Mouse (Mus musculus): ENCODE measurements around the gene Arhgap15. TPM values are rescaled to one million over a fixed set of nuclear protein-coding genes. Genes with fewer than 3 reads are reported as not detected.

Gene Arhgap15
- polyA plus RNA-seq, 1 experiment = 1.7 TPM

DNA sequence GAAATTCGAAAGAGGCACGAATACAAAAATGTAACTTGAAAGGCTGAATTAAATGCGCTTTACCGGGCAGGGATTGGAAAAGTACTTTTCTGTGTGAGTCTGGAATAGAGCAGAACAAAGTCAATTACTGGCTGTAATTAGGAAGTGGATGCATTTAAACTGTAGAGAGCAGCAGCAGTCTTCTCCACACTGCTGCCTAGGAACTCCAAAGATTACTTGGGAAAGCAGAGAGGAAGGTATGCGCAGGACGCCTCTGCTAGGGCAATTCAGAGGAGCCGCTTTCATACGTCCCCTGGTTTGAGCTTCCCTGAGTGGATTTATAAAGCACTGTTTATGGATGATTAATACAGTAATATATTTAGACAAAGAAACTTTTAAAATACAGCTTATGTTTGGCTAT, 312.1 kb downstream of the Arhgap15 start:
- no peak overlapping the region for H3K4me3 ChIP-seq (ENCODE audit: insufficient read depth, low read depth, low read length)
- H3K36me3 ChIP-seq (ENCODE audit: control insufficient read depth, insufficient read depth, low read length) = no peaks in the 10 kb centered on the region
- TF ChIP-seq POLR2A (IDR thresholded peaks at IDR 0.05; ENCODE audit: low read depth, low read length) (no peak), CTCF (conservative IDR thresholded peaks at IDR 0.05; ENCODE audit: insufficient read depth, insufficient read length, low read depth, low read length) (no peak)
- WGBS = 63% methylated on average over 8 of the region's 8 CpGs
- H3K27ac ChIP-seq (ENCODE audit: insufficient read depth, low read depth, low read length) = no peak overlapping the region
- peak; percentile 28 for DNase-seq
- no peaks in the 10 kb centered on the region; the same call in 1 of the 2 replicates for H3K27me3 ChIP-seq (replicated peaks; ENCODE audit: control insufficient read depth, insufficient read depth, low read length)
- H3K4me1 ChIP-seq (ENCODE audit: control insufficient read depth, insufficient read depth, low read length) = 0 out of 2 replicates have a peak, but pooled peaks cover 2% of the 10 kb centered on the region

DNA sequence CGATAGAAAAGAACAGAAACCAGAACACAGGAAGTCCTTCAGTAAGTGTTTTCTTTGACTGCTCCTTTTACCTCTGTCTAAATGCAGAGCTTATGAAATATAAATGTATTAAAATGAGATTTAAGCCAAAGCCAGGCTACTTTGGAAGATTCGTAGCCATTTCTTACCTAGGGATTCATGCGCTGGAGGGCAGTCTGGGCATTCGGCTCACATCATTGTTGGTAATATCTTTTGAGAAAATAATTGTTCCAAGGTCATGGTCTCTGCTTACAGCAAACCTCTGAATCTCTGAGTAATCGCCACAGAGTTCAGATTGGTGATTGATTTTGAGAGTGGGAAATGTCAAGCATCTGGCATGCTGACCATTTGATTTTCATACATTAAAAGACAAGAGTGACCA, 316.4 kb downstream of the Arhgap15 start:
- Histone ChIP-seq H3K4me1 (ENCODE audit: control insufficient read depth, insufficient read depth, low read length) (no peaks in the 10 kb centered on the region), H3K36me3 (ENCODE audit: control insufficient read depth, insufficient read depth, low read length) (no peaks in the 10 kb centered on the region), H3K4me3 (ENCODE audit: insufficient read depth, low read depth, low read length) (no peak overlapping the region), H3K27me3 (replicated peaks; ENCODE audit: control insufficient read depth, insufficient read depth, low read length) (no peaks in the 10 kb centered on the region), H3K27ac (ENCODE audit: insufficient read depth, low read depth, low read length) (no peak overlapping the region)
- DNase-seq = no peak
- TF ChIP-seq CTCF (conservative IDR thresholded peaks at IDR 0.05; ENCODE audit: insufficient read depth, insufficient read length, low read depth, low read length) (no peak), POLR2A (IDR thresholded peaks at IDR 0.05; ENCODE audit: low read depth, low read length) (no peak)
- WGBS = 84% methylated on average over 5 of the region's 5 CpGs

DNA sequence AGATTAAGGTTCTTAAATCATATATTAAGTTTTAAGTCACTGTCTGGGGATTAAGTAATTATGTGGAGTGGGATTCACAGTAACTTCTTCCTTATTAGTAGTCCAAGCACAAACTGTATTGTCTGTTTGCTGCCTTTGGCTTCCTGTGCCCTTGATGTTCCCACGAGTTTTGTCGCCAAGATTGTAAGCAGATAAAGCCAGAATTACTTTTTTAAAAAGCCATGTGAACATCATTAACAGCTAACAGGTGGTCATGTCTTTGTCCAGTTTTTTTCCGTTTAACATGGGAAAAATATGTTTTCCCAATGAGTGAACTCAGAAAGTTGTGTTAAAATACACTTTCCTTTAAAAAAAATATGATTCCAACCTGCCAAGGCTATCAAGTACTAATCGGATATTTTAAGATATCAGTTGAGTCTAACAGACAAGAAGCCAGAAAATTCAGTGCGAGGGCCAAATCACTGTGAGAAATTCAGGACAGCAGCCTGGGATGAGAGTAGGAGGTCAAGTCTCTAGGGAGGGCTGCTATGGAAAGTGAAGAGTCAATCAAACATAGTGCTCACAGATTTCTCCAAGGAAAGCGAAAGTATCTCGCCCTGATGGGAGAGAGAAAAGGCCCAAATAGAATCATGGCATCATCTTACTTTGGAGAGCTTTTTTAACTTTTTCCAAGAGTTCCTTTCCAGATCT, 319.7 kb downstream of the Arhgap15 start:
- Histone ChIP-seq H3K27ac (ENCODE audit: insufficient read depth, low read depth, low read length) (no peak overlapping the region), H3K36me3 (ENCODE audit: control insufficient read depth, insufficient read depth, low read length) (no peaks in the 10 kb centered on the region), H3K4me3 (ENCODE audit: insufficient read depth, low read depth, low read length) (no peak overlapping the region), H3K27me3 (replicated peaks; ENCODE audit: control insufficient read depth, insufficient read depth, low read length) (no peaks in the 10 kb centered on the region), H3K4me1 (ENCODE audit: control insufficient read depth, insufficient read depth, low read length) (no peaks in the 10 kb centered on the region)
- WGBS = 74% methylated on average over 7 of the region's 7 CpGs
- TF ChIP-seq POLR2A (IDR thresholded peaks at IDR 0.05; ENCODE audit: low read depth, low read length) = no peak
- no peak for TF ChIP-seq CTCF (conservative IDR thresholded peaks at IDR 0.05; ENCODE audit: insufficient read depth, insufficient read length, low read depth, low read length)
- peak; percentile 39 for DNase-seq

DNA sequence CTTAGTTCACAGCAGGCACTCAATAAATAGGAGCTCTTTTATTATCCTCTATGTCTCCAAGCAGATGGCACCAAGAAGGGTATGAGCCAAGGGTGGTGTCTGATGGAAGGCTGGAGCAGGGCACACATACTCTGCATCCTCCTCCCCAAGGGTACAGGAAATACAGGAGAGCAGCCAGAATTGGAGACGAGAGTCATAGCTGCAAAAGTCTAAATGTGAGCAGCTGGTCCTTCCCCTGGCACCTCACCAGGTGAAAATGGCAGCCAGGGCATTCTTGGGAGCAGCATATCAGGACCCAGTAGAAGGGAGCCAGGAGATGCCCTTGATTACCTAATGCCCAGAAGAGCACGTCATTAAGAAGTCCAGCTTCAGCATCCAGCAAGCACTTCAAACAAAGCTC, 320.3 kb downstream of the Arhgap15 start:
- TF ChIP-seq CTCF (conservative IDR thresholded peaks at IDR 0.05; ENCODE audit: insufficient read depth, insufficient read length, low read depth, low read length) (no peak), POLR2A (IDR thresholded peaks at IDR 0.05; ENCODE audit: low read depth, low read length) (no peak)
- Histone ChIP-seq H3K36me3 (ENCODE audit: control insufficient read depth, insufficient read depth, low read length) (no peaks in the 10 kb centered on the region), H3K4me1 (ENCODE audit: control insufficient read depth, insufficient read depth, low read length) (no peaks in the 10 kb centered on the region; the same call in 1 of the 2 replicates), H3K27me3 (replicated peaks; ENCODE audit: control insufficient read depth, insufficient read depth, low read length) (no peaks in the 10 kb centered on the region), H3K27ac (ENCODE audit: insufficient read depth, low read depth, low read length) (no peak overlapping the region), H3K4me3 (ENCODE audit: insufficient read depth, low read depth, low read length) (no peak overlapping the region)
- WGBS = 87% methylated on average over 2 of the region's 2 CpGs
- DNase-seq = no peak

DNA sequence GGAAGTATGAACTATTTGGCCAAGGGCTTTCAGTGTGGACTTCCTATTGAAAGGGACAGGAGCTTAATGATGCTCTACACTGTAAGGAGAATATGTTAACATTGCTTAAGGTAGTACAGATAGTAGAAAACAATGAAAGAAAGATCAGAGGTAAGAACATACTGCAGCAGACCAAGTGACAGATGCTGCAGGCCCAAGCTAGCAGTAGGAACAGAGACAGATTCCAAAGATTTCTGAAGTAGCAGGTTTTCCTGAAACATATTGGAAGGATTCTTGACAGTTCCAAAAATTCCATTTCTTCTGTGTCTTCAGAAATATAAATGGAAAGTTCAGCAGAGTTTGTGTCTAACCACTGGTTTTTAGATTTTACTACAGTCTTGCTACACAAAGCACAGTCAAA, 327.9 kb downstream of the Arhgap15 start:
- DNase-seq = no peak
- Histone ChIP-seq H3K27ac (ENCODE audit: insufficient read depth, low read depth, low read length) (no peak overlapping the region), H3K27me3 (replicated peaks; ENCODE audit: control insufficient read depth, insufficient read depth, low read length) (no peaks in the 10 kb centered on the region), H3K4me3 (ENCODE audit: insufficient read depth, low read depth, low read length) (no peak overlapping the region), H3K4me1 (ENCODE audit: control insufficient read depth, insufficient read depth, low read length) (no peaks in the 10 kb centered on the region; the same call in 1 of the 2 replicates), H3K36me3 (ENCODE audit: control insufficient read depth, insufficient read depth, low read length) (no peaks in the 10 kb centered on the region)
- TF ChIP-seq CTCF (conservative IDR thresholded peaks at IDR 0.05; ENCODE audit: insufficient read depth, insufficient read length, low read depth, low read length) = no peak
- TF ChIP-seq POLR2A (IDR thresholded peaks at IDR 0.05; ENCODE audit: low read depth, low read length) = no peak

DNA sequence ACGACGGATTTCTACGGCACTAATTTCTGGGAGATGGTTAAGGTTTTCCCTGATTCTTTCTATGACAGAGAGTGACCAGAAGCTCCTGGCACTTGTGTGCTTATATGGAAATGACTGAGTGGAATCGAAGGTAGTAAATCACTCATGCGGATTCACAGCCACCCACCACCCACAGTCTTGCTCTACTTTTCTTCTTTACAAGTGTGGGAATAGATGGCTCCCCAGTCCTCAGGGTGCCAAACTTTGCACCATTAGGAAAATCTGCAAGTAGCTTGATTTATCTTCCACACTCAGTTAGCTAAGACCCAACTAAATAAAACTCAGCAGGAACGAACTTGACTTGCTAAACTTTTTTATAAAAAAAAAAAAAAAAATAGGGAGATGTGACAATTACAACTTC, 331.9 kb downstream of the Arhgap15 start:
- 68% methylated on average over 6 of the region's 6 CpGs for WGBS
- Histone ChIP-seq H3K27ac (ENCODE audit: insufficient read depth, low read depth, low read length) (no peak overlapping the region), H3K36me3 (ENCODE audit: control insufficient read depth, insufficient read depth, low read length) (no peaks in the 10 kb centered on the region), H3K4me1 (ENCODE audit: control insufficient read depth, insufficient read depth, low read length) (no peaks in the 10 kb centered on the region), H3K4me3 (ENCODE audit: insufficient read depth, low read depth, low read length) (no peak overlapping the region), H3K27me3 (replicated peaks; ENCODE audit: control insufficient read depth, insufficient read depth, low read length) (no peaks in the 10 kb centered on the region)
- TF ChIP-seq POLR2A (IDR thresholded peaks at IDR 0.05; ENCODE audit: low read depth, low read length) = no peak
- TF ChIP-seq CTCF (conservative IDR thresholded peaks at IDR 0.05; ENCODE audit: insufficient read depth, insufficient read length, low read depth, low read length) = no peak
- no peak for DNase-seq

DNA sequence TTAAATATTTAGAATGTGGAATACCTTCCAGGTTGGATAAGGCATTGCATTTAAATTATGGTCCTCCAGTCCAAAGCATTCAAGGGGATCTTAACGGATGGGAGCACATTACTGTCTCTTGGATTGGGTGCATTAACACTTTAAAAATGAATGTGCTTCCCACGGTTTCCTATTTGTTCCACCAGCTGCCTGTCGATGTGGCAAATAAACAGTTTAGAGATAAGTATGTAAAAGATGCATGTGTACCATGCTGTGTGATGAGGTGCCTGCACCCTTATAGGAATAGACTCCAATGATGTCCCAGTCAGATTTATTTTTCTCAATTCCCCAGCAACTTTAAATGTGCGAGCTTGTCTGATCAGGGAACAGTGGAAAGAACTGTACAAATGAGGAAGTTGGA, 332.6 kb downstream of the Arhgap15 start:
- DNase-seq = no peak
- TF ChIP-seq CTCF (conservative IDR thresholded peaks at IDR 0.05; ENCODE audit: insufficient read depth, insufficient read length, low read depth, low read length) (no peak), POLR2A (IDR thresholded peaks at IDR 0.05; ENCODE audit: low read depth, low read length) (no peak)
- Histone ChIP-seq H3K27ac (ENCODE audit: insufficient read depth, low read depth, low read length) (no peak overlapping the region), H3K4me1 (ENCODE audit: control insufficient read depth, insufficient read depth, low read length) (no peaks in the 10 kb centered on the region), H3K4me3 (ENCODE audit: insufficient read depth, low read depth, low read length) (no peak overlapping the region), H3K27me3 (replicated peaks; ENCODE audit: control insufficient read depth, insufficient read depth, low read length) (no peaks in the 10 kb centered on the region), H3K36me3 (ENCODE audit: control insufficient read depth, insufficient read depth, low read length) (no peaks in the 10 kb centered on the region)
- 66% methylated on average over 4 of the region's 4 CpGs for WGBS

All from kidney, adult 2 months (tissue).